Mouse (Mus musculus) intestine, embryonic 14.5 days (tissue): ENCODE results near the gene Lgals2. TPM values are rescaled to one million over a fixed set of nuclear protein-coding genes. Genes with fewer than 3 reads are reported as not detected.

ENCODE experiments used
- microRNA-seq: library from miRNA; unstranded; fragments of <30 nt; microRNA quantifications from one replicate; pipeline ENCODE4, GENCODE M21; 2016
- polyA plus RNA-seq: library from polyadenylated mRNA; unstranded; fragments of >200 nt; fragmentation: Nextera tagmentation; extraction: Ambion mirVana; gene quantifications from 2 replicates; pipeline ENCODE4 v1.2.1, GENCODE M21; 2014

Lgals2 gene
- polyA plus RNA-seq, 1 experiment from 2014 or later: 848 TPM

Small RNA genes within 50 kb of the gene (microRNA-seq; reads per million reads assigned to microRNA genes)
- 0.59 reads per million for gene Mir6955

Other genes with a start within 250 kb of the Lgals2 start
- 0.03 TPM in 1 of 2 replicates, not detected in the other for gene Elfn2, start 136.8 kb downstream of the Lgals2 start, polyA plus RNA-seq
- 18.4 and 19.1 TPM in 2 replicates for gene Mfng, start 82.1 kb downstream of the Lgals2 start, polyA plus RNA-seq
- 7.3 and 8.6 TPM in 2 replicates for gene Card10, start 52.5 kb downstream of the Lgals2 start, polyA plus RNA-seq
- gene Cdc42ep1, start 12.9 kb downstream of the Lgals2 start, polyA plus RNA-seq: 44.9 and 45.7 TPM in 2 replicates
- 38.1 and 44.4 TPM in 2 replicates for gene Gga1, start 21.7 kb upstream of the Lgals2 start, polyA plus RNA-seq
- gene Gm49510, start 44.1 kb upstream of the Lgals2 start, polyA plus RNA-seq: 0.62 and 0.86 TPM in 2 replicates
- gene Sh3bp1, start 44.2 kb upstream of the Lgals2 start, polyA plus RNA-seq: 30.2 and 35.5 TPM in 2 replicates
- 16.3 and 17.5 TPM in 2 replicates for gene Pdxp, start 58.4 kb upstream of the Lgals2 start, polyA plus RNA-seq
- gene Lgals1, start 71.2 kb upstream of the Lgals2 start, polyA plus RNA-seq: 1,194 and 1,197 TPM in 2 replicates
- 46.0 and 53.5 TPM in 2 replicates for gene Nol12, start 79.4 kb upstream of the Lgals2 start, polyA plus RNA-seq
- 49.0 and 52.2 TPM in 2 replicates for gene Triobp, start 92.2 kb upstream of the Lgals2 start, polyA plus RNA-seq
- 160 and 192 TPM in 2 replicates for gene H1f0, start 172.9 kb upstream of the Lgals2 start, polyA plus RNA-seq
- 1.0 and 1.1 TPM in 2 replicates for gene Galr3, start 186.4 kb upstream of the Lgals2 start, polyA plus RNA-seq
- 49.4 and 50.0 TPM in 2 replicates for gene Ankrd54, start 207.4 kb upstream of the Lgals2 start, polyA plus RNA-seq
- gene Eif3l, start 219.7 kb upstream of the Lgals2 start, polyA plus RNA-seq: 244 and 264 TPM in 2 replicates